Mouse (Mus musculus) midbrain, embryonic 16.5 days (tissue): ENCODE measurements at regions not wholly inside any gene's neighbourhood (a gene's known extent, or its start where the extent isn't known, plus 50 kb on each side); places are given as distances from the start of the nearest gene placed in this dataset.

Source experiments
- ATAC-seq: fragments of 200-750 bp; cut with Nextera tagmentation; 2 replicates; pipeline ENCODE4 v1.8.0; 2017; ENCODE audit warnings: moderate TSS enrichment
- H3K27ac ChIP-seq: fragments of 300-500 bp; sonication (generic); 2 replicates; pipeline ENCODE4 v1.5.1; 2014; ENCODE audit warnings: mild to moderate bottlenecking, low read length, mixed read lengths
- H3K27me3 ChIP-seq: fragments of 300-500 bp; sonication (generic); 2 replicates; pipeline ENCODE4 v1.6.1; 2014; ENCODE audit warnings: low read depth, low read length, mixed read lengths; ENCODE audit not compliant: control insufficient read depth, insufficient read depth
- H3K36me3 ChIP-seq: fragments of 300-500 bp; sonication (generic); 2 replicates; pipeline ENCODE4 v1.6.1; 2014; ENCODE audit warnings: mild to moderate bottlenecking, low read length, moderate library complexity, mixed read lengths; ENCODE audit not compliant: control insufficient read depth, insufficient read depth
- H3K4me1 ChIP-seq: fragments of 300-500 bp; sonication (generic); 2 replicates; pipeline ENCODE4 v1.6.1; 2014; ENCODE audit warnings: mild to moderate bottlenecking, low read length, mixed read lengths; ENCODE audit not compliant: control insufficient read depth, insufficient read depth
- H3K4me2 ChIP-seq: fragments of 300-500 bp; sonication (generic); 2 replicates; pipeline ENCODE4 v1.6.1; 2014; ENCODE audit warnings: mild to moderate bottlenecking, low read length, mixed read lengths
- H3K4me3 ChIP-seq: fragments of 300-500 bp; sonication (generic); 2 replicates; pipeline ENCODE4 v1.5.1; 2014; ENCODE audit warnings: low read depth, mild to moderate bottlenecking, low read length, moderate library complexity, mixed read lengths
- H3K9ac ChIP-seq: fragments of 300-500 bp; sonication (generic); 2 replicates; pipeline ENCODE4 v1.6.1; 2014; ENCODE audit warnings: low read depth, low read length, mixed read lengths
- H3K9me3 ChIP-seq: fragments of 300-500 bp; sonication (generic); replicated peaks from 2 replicates; pipeline ENCODE4 v1.6.1; 2014; ENCODE audit warnings: mild to moderate bottlenecking, low read length, mixed read lengths; ENCODE audit not compliant: control insufficient read depth, poor library complexity, severe bottlenecking
- WGBS: fragments of 180-500 bp; shearing (Covaris S2); extraction: QIAGEN DNeasy Blood & Tissue Kit; methylation state at CpG from one replicate; pipeline ENCODE4 v1.1.7; 2014; 5-methylcytosine and 5-hydroxymethylcytosine counted together

DNA sequence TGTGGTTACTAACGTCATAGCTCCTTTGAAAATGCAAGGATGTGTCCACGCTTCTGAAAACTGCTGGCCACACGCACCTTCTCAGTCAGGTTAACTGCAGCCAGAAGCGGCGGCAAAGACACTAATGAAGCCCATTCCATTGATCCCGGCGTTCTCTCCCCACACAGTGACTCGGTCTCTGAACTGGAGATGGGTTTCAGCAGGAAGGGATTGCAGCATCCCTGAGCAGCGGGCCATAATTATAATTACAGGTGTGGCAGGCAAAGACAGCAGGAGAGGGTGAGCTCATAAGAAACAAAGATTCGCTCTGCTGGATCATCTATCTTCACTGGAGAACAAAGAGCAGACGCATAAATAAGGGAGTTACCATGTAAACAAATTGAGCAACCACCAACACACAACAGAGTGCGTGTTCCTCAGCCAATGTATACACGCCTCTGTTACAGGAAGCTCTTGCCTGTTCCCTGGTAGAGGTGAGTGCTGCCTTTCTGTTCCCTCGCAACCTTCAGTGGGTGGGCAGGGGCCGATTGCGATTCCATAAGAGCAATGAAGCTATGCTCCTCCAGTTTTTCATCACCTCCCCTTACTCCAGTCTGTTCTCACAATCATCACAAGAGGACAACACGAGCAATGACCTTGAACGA is 71.9 kb upstream of the Cerkl start:
- no peaks in the 10 kb centered on the region for H3K27me3 ChIP-seq
- H3K27ac ChIP-seq, result peak overlapping the region; percentile 54
- 46% methylated on average over 18 of the region's 18 CpGs for WGBS
- H3K9ac ChIP-seq, result no peak overlapping the region
- no peaks in the 10 kb centered on the region for H3K9me3 ChIP-seq
- ATAC-seq, result peak; percentile 69
- H3K4me1 ChIP-seq, result peaks cover 11% of the 10 kb centered on the region
- H3K4me3 ChIP-seq, result no peak overlapping the region
- H3K4me2 ChIP-seq, result 0 out of 2 replicates have a peak overlapping the region, but pooled peaks have one; percentile 0
- H3K36me3 ChIP-seq, result no peaks in the 10 kb centered on the region

DNA sequence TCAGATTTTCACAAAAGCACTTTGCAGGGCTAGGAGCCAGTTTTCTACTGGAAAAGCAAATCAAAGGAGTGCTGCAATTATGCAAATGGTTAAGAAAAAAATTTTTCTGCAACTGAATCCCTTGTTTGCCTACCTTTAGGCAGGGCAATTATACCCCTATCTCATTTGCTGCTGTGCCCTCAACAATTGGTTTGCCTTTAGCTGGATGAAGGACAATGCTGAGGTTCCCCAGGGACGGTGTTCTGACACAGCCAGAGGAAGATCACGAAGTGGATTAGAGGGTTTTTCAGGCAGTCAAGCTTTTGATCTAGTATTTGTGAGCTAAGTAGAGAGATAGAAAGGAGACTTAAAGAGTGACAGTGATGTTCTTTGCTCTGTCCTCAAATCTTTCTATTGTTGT is 72.6 kb upstream of the Cerkl start:
- ATAC-seq, result peak; percentile 84
- peak overlapping the region; percentile 54; the same call in 1 of the 2 replicates for H3K27ac ChIP-seq
- WGBS, result 10% methylated on average over 2 of the region's 2 CpGs
- no peak overlapping the region for H3K4me2 ChIP-seq
- no peak overlapping the region for H3K9ac ChIP-seq
- H3K9me3 ChIP-seq, result no peaks in the 10 kb centered on the region
- H3K4me1 ChIP-seq, result peaks cover 11% of the 10 kb centered on the region
- H3K4me3 ChIP-seq, result no peak overlapping the region
- no peaks in the 10 kb centered on the region for H3K36me3 ChIP-seq
- H3K27me3 ChIP-seq, result no peaks in the 10 kb centered on the region

DNA sequence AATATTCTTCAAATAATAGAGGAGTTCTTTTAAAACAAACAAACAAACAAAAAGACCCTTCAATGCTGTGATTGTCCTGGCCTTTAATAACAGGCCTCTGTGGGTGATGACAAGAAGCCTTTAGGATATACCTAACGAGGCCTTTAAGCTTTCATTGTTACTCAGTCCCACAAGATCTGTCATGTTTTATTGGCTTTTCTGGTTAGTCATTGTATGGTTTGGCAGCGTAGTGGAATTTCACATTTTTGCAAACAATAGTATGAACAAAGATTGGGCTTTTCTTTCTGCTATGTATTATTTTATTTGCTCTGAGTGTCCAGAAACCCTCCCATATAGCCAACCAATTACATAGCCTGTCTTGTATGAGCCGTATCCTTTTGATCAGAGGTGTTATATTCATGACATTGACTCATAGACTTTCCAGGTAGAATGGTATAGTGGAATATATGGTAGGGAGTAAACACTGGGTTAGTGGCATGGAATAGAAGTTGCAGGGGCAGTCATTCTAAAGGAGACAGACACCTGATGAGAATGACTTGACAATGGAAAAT is 76.1 kb upstream of the Cerkl start:
- no peak overlapping the region for H3K27ac ChIP-seq
- ATAC-seq, result no peak
- no peaks in the 10 kb centered on the region for H3K27me3 ChIP-seq
- no peak overlapping the region for H3K9ac ChIP-seq
- no peak overlapping the region for H3K4me2 ChIP-seq
- no peak overlapping the region for H3K4me3 ChIP-seq
- H3K36me3 ChIP-seq, result no peaks in the 10 kb centered on the region
- WGBS, result 78% methylated on average over 3 of the region's 3 CpGs
- peaks cover 10% of the 10 kb centered on the region for H3K4me1 ChIP-seq
- H3K9me3 ChIP-seq, result no peaks in the 10 kb centered on the region

DNA sequence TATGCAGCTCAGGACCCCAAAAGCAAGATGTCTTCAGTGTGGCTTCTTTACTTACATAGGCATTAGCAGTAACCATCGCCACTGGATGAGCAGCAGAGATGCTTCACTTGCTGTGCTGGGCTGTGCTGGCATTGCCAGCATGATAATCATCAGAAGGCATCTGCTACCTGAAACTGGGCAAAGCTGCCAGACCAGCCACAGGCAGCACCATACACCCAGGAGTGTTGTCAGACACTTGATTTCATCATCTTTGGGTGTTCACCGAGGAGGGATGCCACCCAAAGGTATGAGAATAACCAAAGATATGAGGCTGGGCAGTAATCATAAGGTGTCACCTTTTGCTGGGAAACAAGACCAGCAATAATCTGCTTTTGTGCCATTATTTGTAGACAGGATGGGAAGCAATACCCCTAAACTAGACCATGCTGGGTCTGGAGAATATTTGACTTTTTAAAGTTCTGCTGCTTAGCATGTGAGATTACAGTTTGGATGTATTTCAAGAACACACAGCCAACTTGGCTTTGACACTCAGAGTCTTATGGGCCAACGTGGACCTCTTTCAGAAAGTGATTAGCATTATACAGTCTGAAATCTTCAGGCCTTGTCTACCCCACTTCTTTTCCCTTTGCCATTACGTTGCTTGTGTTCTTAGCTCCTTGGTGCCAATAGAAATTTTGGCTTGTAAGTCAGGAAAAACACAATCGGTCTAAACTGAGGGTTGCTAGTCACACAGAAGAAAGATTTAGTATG is 80.7 kb upstream of the Cerkl start:
- no peak overlapping the region for H3K27ac ChIP-seq
- H3K36me3 ChIP-seq, result no peaks in the 10 kb centered on the region
- H3K9me3 ChIP-seq, result no peaks in the 10 kb centered on the region
- H3K9ac ChIP-seq, result no peak overlapping the region
- no peak overlapping the region for H3K4me2 ChIP-seq
- H3K4me3 ChIP-seq, result no peak overlapping the region
- no peaks in the 10 kb centered on the region for H3K27me3 ChIP-seq
- 85% methylated on average over 5 of the region's 5 CpGs for WGBS
- ATAC-seq, result no peak
- no peaks in the 10 kb centered on the region for H3K4me1 ChIP-seq

DNA sequence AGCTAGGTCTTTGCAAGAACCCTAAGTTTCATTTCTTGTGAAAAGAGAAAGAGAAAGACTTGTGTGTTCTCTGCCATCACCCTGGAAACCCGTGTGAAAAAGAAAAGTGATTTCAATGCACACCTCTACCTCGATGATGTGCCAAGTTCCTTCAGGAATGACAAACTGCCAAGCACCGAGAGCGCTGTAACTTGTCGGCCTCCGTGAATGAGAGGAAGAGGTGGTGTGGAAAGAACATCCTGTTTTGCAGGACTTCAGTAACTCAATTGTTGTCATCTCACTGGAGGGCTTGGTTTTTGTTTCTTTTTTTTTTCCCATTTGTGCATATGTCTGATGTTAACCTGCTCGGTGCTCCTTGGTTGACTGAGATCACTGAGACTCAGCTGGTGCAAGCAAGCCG is 83.8 kb upstream of the Cerkl start:
- H3K27ac ChIP-seq, result no peak overlapping the region
- WGBS, result 93% methylated on average over 8 of the region's 8 CpGs

DNA sequence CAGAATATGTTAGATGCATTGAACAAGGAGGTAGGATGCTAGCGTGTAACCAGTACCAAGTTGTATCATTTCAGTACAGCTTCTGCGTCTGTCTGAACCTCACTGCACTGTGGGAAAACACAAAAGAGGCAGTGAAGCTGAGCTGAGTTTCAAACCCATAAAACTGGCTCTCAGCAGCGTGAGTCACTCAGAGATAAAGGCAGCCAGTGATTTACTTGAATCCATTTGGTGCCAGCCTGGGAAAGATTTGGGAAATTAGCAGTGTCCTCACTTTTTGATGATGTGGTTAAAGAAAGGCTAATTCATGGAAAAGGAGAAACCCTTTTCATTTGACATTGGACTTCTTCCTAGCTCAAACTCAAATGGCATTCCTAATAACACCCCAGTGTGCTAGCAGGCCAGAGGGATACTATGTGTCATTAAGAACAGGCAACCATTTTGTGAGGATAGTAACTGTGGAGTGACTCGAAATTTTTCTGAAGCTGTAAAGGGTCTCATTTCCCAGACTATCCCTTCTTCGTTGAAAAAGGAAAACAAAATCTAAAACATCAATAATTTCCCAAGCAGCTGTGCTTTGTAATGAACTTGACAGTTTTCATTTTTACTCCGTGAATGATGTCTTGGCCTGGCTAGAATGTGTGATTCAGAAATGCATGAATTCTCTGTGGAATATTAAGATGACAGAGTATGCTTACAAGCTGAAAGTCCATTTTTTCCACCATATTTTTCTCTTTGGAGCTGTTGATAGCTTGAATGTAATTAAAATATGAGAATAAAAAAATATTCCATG is 85.8 kb upstream of the Cerkl start:
- Histone ChIP-seq H3K9ac (no peak overlapping the region), H3K4me2 (no peak overlapping the region), H3K36me3 (no peaks in the 10 kb centered on the region), H3K4me1 (no peaks in the 10 kb centered on the region), H3K9me3 (no peaks in the 10 kb centered on the region), H3K4me3 (no peak overlapping the region), H3K27ac (no peak overlapping the region), H3K27me3 (no peaks in the 10 kb centered on the region)
- no peak for ATAC-seq
- WGBS, result 71% methylated on average over 6 of the region's 6 CpGs

More for the DNA sequence above, 83.8 kb upstream of the Cerkl start:
- no peaks in the 10 kb centered on the region for H3K27me3 ChIP-seq
- no peaks in the 10 kb centered on the region for H3K9me3 ChIP-seq
- no peak overlapping the region for H3K4me2 ChIP-seq
- no peak overlapping the region for H3K4me3 ChIP-seq
- no peaks in the 10 kb centered on the region for H3K36me3 ChIP-seq
- ATAC-seq, result no peak
- no peaks in the 10 kb centered on the region for H3K4me1 ChIP-seq
- H3K9ac ChIP-seq, result no peak overlapping the region

DNA sequence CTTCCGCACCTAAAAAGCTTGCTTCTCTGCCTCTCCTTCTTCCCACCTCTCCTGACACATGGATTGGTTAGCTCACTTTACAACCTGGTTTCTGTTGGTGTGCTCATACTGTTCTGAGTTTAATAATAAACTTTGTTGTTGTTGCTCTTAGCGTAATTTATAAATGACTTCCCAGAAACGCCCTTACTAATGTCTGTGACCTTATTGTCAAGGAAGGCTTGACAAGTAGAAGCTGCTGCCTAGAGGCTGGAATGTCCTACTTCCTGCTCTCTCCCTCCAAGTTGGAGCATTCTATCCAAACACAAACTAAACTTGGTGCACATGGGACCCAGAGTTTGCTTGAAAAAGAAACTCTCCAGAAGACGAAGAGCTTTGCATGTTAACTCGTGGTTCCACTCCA is 86.9 kb upstream of the Cerkl start:
- no peaks in the 10 kb centered on the region for H3K4me1 ChIP-seq
- 87% methylated on average over 5 of the region's 5 CpGs for WGBS
- no peak overlapping the region for H3K4me3 ChIP-seq
- no peak overlapping the region for H3K4me2 ChIP-seq
- H3K9ac ChIP-seq, result no peak overlapping the region
- no peaks in the 10 kb centered on the region for H3K27me3 ChIP-seq
- no peak overlapping the region for H3K27ac ChIP-seq
- H3K9me3 ChIP-seq, result no peaks in the 10 kb centered on the region
- ATAC-seq, result no peak
- H3K36me3 ChIP-seq, result no peaks in the 10 kb centered on the region

DNA sequence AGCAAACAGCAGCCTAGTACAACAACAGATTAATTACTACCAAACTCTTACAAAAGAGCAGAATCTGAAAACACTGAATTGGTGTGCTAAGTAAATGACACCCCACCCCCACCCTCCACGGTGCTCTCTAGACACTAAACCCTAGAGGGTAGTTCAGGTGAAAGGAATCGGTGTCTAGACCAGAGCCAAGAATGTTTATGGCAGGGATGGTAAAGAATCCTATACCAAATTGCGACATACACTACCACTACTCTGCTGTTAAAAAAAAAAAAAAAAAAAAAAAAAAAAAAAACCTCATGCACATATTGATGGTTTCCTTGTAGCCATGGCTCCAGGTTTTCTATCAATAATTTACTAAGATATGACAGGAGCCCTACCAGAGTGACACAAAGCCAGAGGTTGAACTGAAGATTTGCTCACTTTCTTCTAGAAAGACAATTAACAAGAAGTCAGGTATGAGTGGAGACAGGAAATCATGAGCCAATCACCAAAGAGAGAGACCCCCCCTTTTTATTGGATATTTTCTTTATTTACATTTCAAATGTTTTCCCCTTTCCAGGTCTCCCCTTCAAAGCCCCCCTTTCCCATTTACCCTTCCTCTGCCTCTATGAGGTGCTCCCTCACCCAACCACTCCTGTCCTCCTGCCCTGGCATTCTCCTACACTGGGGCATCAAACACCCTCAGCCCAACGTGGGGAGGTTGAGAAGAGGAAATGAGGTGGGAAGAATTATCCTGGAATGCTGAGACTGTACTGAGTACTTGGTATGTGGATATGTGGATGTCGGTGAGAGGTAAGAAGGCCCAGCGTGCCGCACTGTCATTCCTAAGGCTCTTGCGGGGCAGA is 87.6 kb upstream of the Cerkl start:
- no peak overlapping the region for H3K9ac ChIP-seq
- no peaks in the 10 kb centered on the region for H3K9me3 ChIP-seq
- no peaks in the 10 kb centered on the region for H3K27me3 ChIP-seq
- no peak overlapping the region for H3K4me3 ChIP-seq
- no peak overlapping the region for H3K4me2 ChIP-seq
- H3K36me3 ChIP-seq, result no peaks in the 10 kb centered on the region
- no peak for ATAC-seq
- no peaks in the 10 kb centered on the region for H3K4me1 ChIP-seq
- 87% methylated on average over 8 of the region's 8 CpGs for WGBS
- H3K27ac ChIP-seq, result no peak overlapping the region
